Mouse (Mus musculus): ENCODE data around the gene Igf2bp3.

The Igf2bp3 gene

DNA sequence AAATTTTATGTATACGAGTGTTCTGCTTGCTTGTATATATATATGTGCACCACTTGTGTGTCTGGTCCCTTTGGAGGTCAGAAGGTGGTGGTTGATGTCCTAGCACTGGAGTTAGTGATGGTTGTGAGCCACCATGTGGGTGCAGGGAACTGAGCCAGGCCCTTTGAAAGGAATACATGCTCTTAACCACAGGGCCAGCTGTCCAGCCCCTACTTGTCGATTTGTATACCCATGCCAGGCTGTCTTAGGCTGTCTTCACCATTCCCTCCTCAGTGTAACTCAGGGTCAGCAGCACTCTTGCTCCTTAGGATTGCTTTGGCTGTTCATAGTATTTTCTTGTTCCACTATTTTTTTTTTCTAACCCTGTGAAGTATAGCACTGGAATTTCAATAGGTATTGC is 136.9 kb downstream of the Igf2bp3 start:
- no peak for DNase-seq (ENCODE audit: low read depth, low spot score)

DNA sequence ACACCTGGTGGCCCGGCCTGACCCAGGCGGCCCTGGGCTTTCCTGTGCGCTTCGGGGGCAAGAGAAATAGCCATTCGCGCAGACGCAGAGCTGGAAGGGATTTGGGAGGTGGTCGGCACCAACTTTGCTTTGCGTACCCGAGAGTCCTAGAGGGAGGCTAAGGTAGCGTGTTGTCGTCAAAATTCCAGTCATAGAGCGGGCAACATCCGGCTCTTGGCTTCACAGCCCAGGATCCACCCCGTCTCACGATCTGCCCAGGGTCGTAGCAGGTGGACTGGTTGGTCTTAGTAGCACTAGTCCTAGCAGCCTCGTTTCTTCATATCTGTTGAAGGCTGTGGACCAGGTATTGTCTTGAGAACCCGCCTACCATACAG is 140.7 kb downstream of the Igf2bp3 start:
- peak; percentile 37 for DNase-seq (ENCODE audit: low read depth, low spot score)

DNA sequence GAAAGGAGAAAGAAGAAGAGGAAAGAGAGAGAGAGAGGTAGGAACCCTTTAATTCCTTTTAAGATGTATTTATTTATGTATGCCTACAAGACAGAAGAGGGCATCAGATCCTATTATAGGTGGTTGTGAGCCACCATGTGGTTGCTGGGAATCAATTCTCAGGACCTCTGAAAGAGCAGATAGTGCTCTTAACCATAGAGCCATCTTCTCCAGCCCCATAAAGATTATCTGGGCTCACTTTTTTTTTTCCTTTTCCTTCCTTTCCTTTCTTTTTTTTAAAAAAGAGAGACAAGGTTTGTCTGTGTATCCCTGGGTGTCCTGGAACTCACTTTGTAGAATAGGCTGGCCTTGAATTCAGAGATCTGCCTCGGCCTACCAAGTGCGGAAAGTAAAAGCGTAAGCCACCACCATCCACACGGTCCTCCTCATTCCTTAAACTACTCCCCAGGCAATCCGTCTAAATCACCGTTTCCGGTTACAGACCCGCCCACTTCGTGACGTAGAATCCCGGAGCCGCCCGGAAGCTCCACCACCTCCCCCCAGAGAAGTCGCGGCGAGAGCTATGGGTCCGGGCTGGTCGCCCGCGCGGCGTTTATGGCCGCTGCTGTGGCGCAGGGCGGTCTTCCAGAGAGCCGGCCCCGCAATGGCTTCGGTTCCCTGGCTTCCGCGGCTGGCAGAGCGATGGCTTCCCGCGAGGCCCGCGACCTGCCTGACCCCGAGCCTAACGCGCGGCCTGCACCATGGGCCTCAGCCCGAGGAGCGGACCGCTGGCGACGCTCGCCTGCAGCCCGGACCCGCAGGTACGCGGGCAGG is 141.2 kb downstream of the Igf2bp3 start, which contains the start of gene Malsu1:
Malsu1 (plus strand) TSS at position 492 of the 813 bp plus-strand sequence.
- peak; percentile 95 for DNase-seq (ENCODE audit: low read depth, low spot score)

DNA sequence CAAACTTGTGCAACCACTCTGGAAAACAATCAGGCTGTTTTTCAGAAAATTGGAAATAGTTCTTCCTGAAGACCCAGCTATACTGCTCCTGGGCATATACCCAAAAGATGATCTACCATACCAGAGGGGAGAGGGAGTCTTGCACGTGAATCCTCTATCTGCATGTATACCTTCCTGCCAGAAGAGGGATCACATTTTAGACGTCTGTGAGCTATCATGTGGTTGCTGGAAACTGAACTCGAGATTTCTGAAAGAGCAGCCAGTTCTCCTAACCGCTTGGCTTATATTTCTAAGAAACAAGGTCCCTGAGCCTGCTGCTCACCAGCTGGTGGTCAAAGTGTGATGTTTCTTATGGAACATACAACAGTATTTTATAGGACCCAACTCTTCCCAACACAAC is 146.4 kb downstream of the Igf2bp3 start:
- DNase-seq (ENCODE audit: low read depth, low spot score): no peak

DNA sequence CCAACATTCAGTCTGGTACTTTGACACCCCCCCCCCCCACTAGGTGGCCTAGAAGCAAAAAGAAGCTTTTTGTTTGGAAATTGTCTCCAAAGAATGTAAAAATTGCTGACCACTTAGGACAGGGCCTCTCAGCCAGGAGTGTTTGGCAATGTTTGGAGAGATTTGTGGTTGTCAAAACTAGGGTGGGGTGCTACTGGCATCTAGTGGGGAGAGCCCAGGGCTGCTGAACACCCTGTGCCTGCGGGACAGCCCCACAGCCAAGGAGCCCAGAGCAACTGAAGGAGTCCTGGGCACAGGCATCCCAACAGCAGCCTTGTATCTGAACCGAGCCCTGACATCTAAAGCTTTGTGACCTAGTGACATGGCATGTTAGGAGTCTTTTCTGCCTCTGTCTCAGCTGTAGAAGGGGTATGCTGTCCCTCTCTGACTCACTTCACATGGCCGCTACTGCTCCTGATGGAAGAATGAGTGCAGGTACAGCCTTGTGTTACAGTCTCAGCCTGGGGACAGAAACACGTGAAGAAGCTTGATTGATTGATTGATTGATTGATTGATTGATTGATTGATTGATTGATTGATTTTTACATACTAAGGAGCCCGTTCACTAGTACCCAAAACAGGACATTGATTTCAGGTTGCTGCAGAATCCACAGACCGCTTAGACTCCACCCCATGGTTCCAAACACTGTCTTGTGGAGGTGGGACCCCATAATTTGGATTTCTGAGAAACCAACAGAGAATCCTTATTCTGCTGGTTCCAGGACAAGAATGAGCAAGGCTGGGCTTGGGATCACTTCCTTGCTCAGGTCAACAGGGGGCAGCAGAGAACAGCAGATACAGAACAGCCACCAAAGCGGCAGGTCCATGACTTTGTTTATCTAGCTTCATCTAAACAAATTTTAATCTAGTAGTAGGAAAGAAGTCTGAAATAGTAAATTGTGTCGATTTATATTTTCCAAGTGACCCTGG is 157.4 kb downstream of the Igf2bp3 start:
- DNase-seq (ENCODE audit: low read depth, low spot score): peak; percentile 75

DNA sequence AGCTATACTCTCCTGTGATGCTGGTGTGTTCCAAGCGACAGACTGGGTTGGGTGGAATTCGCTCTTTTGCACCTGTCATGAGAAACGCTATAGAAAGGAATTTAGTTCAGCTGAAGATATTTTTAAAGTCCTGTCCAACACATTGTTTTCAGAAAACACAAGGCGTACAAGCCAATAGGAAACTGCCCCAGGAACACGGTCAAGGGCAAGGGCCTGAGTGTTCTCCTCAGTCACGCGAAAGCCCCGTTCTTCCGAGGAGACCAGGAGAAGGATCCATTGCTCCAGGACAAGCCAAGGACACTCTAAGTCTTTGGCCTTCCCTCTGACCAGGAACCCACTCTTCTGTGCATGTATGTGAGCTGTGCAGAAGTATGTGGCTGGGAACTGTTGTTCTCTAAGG is 158.7 kb downstream of the Igf2bp3 start:
- no peak for DNase-seq (ENCODE audit: low read depth, low spot score)

DNA sequence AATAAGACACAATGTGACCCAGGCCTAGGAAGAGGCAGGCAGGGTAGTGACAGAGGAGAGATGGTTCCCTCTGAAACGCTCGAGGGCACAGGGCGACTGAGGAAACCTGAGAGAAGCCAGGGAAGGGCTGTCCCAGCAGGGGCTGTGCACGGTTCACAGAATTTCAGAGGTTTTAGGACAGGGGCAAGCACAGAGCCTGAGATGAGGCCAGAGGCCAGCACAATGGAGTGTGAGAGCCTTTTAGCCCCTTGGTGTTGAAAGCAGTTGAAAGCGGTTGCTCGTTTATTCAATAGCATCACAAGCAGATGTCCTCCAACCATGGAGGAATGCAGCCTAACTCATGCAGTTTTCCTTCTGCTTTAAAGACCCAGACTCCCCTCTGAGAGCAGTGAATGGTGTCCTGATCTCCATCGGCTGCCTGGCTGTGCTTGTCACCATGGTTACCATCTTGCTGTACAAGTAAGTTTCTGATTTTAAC is 159.5 kb downstream of the Igf2bp3 start:
- DNase-seq (ENCODE audit: low read depth, low spot score): peak; percentile 67

DNA sequence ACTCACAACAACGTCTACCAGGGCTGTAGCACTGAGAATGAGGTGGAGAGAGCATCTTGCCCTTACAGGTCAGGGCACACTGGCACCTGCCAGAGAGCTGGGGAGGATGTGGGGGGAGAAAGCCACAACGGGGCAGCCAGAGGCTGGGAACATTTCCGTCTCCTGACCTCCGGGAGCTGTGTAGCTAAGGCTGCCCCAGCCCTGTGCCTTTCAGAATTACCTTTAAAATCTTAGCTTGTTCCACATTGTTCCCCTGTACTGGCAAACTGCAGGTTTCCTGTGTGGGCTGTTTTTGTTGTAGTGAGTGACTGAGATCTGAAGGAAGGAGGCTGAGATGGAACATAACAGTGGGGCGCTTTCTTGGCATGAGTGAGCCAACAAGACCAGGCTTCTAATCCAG is 162.6 kb downstream of the Igf2bp3 start:
- DNase-seq (ENCODE audit: low read depth, low spot score): no peak

DNA sequence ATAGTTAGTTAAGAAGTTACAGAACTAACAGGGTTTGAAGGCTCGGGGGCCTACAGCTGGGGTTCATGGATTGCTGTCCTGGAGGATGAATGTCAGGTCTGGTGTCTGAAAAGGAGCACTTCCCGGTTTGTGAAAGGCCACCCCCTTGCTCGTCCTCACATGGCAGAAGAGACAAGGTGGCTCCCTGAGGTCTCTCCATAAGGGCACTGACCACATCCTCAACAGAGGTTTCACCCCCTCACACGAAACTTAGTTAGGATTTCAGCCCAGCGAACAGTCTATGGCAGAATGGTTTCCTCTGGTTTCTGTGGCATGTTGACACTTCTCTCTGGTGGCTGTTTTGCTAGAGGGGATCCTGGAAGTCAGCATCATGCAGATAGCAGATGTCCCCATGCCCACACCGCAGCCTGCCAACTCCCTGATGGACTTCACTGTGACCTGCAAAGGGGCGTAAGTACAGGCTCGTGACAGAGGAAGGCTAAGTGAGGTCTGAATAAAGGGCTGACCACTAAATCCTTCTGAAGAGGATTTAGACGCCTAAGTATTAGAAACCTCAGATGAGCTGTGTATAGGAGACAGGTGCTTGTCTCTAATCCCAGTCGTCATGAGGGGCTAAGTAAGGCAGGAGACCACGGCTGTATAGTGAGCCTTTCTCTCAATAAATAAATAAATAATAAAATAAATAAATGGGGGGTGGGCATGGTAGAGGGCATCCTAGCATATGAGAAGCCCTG is 163.9 kb downstream of the Igf2bp3 start:
- no peak for DNase-seq (ENCODE audit: low read depth, low spot score)

DNA sequence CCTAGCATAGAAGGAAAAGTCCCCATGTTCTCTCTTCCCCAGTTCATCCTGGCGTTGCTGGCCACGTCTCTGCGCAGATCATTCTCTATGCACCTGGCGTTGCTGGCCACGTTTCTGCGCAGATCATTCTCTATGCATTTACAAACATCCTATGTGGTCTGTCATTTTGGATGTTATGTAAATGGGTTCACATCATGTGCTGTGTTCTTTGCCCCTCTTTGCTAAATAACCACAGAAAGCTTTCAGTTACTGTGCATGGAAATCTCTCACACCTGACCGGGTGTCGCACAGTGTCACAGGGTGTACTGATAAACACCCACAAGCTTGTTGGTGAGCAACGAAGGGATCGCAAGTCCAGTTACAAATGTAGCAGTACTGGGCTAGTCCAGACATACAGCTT is 166.4 kb downstream of the Igf2bp3 start:
- no peak for DNase-seq (ENCODE audit: low read depth, low spot score)

DNA sequence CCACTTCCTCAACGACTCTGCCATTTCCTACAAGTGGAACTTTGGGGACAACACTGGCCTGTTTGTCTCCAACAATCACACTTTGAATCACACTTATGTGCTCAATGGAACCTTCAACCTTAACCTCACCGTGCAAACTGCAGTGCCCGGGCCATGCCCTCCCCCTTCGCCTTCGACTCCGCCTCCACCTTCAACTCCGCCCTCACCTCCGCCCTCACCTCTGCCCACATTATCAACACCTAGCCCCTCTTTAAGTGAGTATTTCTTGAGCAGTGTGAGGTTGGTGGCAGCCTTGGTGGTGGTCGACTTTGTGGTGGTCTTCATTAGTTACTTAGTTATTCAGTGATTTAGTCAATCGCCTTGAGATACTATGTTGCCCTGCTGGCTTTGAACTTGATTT is 166.9 kb downstream of the Igf2bp3 start:
- DNase-seq (ENCODE audit: low read depth, low spot score): no peak

DNA sequence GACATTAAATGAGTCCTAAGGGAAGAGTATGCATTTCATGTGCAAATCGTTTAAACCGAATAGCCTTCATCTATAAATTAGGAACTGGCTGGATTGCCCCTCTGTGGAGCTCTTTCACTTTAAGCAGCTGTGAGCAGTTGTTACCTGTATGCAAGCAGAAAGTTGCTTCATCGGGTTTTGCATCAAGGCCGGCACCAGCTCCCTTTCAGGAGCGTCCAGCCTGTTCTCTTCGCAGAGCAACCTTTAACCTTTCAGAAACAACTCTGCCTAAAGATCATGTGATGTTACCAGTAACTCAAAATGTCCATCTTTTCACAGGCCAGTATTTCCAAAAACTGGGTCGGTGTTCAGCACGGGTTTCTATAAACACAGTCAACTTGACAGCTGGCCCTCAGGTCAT is 167.8 kb downstream of the Igf2bp3 start:
- DNase-seq (ENCODE audit: low read depth, low spot score): no peak

DNA sequence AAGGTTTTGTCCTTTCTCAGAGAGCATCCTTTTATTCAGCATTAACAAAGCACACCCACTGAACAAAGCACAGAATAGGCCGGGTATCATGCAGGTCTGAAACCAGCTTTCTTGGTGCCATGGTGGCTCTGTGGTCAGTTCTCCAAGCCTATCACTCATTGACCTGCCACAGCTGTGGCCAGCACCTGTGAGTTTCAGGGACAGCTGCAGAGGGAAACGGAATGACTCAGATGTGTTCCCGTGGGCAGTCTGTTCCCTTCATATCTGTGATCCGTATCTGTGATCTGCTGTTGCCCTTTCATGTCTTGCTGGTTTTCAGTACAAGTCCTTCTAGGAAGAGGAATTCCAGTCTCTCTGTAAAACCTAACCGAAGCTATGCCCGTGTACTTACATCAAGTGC is 168.3 kb downstream of the Igf2bp3 start:
- no peak for DNase-seq (ENCODE audit: low read depth, low spot score)

DNA sequence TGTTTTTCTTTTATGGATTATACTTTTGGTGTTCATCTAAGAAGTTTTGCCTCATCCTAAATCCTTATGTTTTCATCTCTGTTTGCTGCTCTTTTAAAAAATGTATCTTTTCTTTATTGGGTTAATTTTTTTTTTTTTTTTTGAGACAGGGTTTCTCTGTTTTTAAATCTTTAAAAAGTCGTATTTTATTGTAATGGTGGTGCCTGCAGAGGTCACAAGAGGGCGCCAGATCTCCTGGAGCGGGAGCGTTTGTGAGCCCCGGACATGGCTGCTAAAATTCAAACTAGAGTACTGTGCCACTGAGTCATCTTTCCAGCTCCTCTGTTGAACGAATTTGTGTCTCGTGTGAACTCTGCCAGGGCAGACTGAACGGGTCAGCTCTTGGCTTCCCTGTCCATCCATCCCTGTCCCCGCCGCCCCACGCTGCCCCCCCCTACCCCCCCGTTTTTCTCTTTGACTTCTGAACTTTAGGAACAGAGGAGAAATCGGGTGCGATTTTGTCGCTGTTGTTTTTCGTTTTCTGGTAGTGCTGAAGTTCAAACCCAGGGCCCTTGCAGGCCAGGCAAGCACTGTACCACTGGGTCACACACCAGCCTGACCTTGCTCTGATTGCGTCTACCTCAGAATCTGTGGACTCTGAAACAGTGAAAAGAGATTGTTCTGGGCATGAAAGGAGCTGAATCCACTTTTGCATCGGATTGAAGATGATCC is 175.1 kb downstream of the Igf2bp3 start:
- peak; percentile 67 for DNase-seq (ENCODE audit: low read depth, low spot score)

DNA sequence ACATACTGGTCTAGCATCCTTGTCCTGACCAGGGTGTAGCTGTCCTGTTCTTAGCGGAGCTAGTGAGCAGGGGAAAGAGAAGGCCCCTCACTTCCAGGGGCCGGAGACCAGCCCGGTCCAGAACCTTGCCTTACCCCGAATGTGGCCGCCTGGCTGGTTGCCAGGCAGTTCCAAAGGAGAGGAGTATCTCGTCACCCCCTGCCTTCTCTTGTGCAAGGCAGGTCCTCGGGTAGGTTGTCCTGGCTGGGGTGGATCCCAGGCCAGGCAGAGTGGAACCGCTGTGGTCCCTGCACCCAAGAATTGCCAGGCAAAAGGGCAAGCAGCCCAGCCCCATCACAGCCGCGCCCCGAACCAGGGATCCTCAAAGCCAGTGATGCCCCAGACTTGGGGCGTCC is 177.5 kb downstream of the Igf2bp3 start:
- no peak for DNase-seq (ENCODE audit: low read depth, low spot score)

DNA sequence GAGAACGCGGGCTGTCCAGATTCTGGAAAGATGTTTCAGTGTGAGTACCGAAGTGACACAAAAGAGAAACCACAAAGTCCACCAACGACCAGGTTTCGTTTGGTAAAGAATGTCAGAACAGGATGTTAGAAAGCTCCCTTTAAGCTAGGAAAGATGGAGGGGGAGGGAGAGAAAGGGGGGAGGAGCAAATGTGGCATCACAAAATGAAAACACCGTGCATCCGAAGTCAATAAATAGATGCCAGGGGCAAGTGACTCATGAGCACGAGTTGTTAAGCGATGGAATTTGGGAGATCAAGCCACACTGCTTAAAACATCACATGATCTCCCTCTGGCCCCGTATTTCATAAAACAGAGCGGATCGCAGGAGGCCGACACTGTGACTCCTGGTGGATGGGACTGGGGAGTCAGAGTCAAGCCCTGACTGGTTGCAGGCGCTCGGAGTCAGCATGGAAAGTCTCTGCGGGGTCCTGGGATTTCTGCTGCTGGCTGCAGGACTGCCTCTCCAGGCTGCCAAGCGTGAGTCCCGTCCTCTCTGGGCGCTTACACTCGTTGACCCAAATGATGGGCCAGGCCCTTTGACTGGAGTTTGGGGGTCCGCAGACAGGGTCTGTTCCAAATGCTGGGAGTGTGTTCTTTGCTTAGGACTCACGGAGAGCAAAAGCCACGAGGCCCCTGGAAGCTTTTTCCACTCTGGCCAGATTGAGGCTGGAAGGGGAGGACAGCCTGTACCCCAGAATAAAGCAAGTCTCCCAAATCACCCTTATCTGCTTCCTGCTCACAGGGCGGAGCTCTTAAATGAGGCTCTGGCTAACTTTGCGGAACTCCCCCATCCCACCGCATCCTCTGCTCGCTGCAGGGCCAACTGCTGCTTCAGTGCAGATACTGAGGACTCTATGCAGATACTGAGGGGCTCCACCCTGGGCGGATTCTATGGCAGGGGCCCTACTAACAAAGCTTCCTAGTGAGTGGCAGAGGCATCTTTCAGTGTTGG is 178.2 kb downstream of the Igf2bp3 start, which contains the start of gene Gpnmb:
Gpnmb (plus strand) TSS at position 272 of the 993 bp plus-strand sequence.
- no peak for DNase-seq (ENCODE audit: low read depth, low spot score)

All from mesoderm, embryonic 11.5 days (tissue).